Mouse (Mus musculus) hindbrain, postnatal 0 days (tissue): ENCODE results near the gene Ddt. TPM values are rescaled to one million over a fixed set of nuclear protein-coding genes. Genes with fewer than 3 reads are reported as not detected.

Experiments
- ATAC-seq: fragments of 200-750 bp; cut with Nextera tagmentation; 2 replicates; pipeline ENCODE4 v1.8.0; 2017; ENCODE audit warnings: mild to moderate bottlenecking, moderate TSS enrichment, moderate library complexity
- DNase-seq: peaks from one replicate; pipeline ENCODE4 v3.0.0-alpha.2; 2015; ENCODE audit warnings: low spot score
- H3K27ac ChIP-seq: fragments of 300-500 bp; sonication (generic); 2 replicates; pipeline ENCODE4 v1.5.1; 2014; ENCODE audit warnings: mild to moderate bottlenecking
- H3K27me3 ChIP-seq: fragments of 300-500 bp; sonication (generic); 2 replicates; pipeline ENCODE4 v1.6.1; 2014; ENCODE audit warnings: low read length, mixed read lengths; ENCODE audit not compliant: insufficient read depth
- H3K36me3 ChIP-seq: fragments of 300-500 bp; sonication (generic); 2 replicates; pipeline ENCODE4 v1.6.1; 2014; ENCODE audit warnings: low read length, mixed read lengths; ENCODE audit not compliant: insufficient read depth
- H3K4me1 ChIP-seq: fragments of 300-500 bp; sonication (generic); 2 replicates; pipeline ENCODE4 v1.6.1; 2014; ENCODE audit warnings: antibody characterized with exemption, low read length, mixed read lengths; ENCODE audit not compliant: insufficient read depth
- H3K4me2 ChIP-seq: fragments of 300-500 bp; sonication (generic); 2 replicates; pipeline ENCODE4 v1.6.1; 2014; ENCODE audit warnings: low read depth, mild to moderate bottlenecking, low read length, moderate library complexity, mixed read lengths
- H3K4me3 ChIP-seq: fragments of 300-500 bp; sonication (generic); 2 replicates; pipeline ENCODE4 v1.5.1; 2014; ENCODE audit warnings: low read length
- H3K9ac ChIP-seq: fragments of 300-500 bp; sonication (generic); replicated peaks from 2 replicates; pipeline ENCODE4 v1.6.1; 2014; ENCODE audit warnings: mild to moderate bottlenecking, low read length, moderate library complexity, mixed read lengths
- H3K9me3 ChIP-seq: fragments of 300-500 bp; sonication (generic); 2 replicates; pipeline ENCODE4 v1.6.1; 2016; ENCODE audit warnings: low read length, mixed read lengths
- CTCF ChIP-seq: IDR thresholded peaks from 2 replicates; pipeline ENCODE4 v1.5.1; 2016; ENCODE audit warnings: antibody characterized with exemption, control low read depth, low read depth
- WGBS: fragments of 180-500 bp; shearing (Covaris S2); extraction: QIAGEN DNeasy Blood & Tissue Kit; methylation state at CpG from one replicate; pipeline ENCODE4 v1.1.7; 2014; 5-methylcytosine and 5-hydroxymethylcytosine counted together
- polyA plus RNA-seq: library from polyadenylated mRNA; unstranded; fragments of >200 nt; fragmentation: Nextera tagmentation; extraction: Ambion mirVana; gene quantifications from 2 replicates; pipeline ENCODE4 v1.2.1, GENCODE M21; 2015
- total RNA-seq: library from RNA; depleted of rRNA; stranded (reverse); fragments of >200 nt; gene quantifications from 2 replicates; pipeline ENCODE4 v1.2.3, GENCODE M21; 2014

Gene Ddt
- total and polyA plus RNA-seq, 2 experiments from 2014 or later, result 63.6 to 115 TPM

DNA sequence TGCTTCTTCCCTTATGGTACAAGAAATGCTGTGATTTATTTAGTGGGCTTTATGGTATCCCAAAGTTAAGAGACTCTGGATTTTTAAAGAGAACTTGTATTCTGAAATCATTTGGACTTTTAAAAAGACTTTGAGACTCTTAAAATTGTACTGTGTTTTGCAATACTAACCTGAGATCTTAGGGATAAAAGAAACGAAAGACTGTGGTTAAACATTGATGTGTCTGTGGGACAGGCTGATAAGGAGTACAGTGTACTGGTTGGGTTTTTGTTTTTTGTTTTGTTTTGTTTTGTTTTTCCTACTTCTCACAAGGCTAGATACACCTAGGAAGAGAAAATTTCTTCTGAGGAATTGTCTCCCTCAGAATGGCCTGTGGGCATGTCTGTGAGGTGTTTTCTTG, 12.2 kb upstream of the Ddt start:
- no peak for TF ChIP-seq CTCF
- Histone ChIP-seq H3K27me3 (peaks cover 10% of the 10 kb centered on the region; the same call in 1 of the 2 replicates), H3K4me2 (no peak overlapping the region), H3K9ac (no peak overlapping the region), H3K36me3 (no peaks in the 10 kb centered on the region), H3K4me3 (no peak overlapping the region), H3K4me1 (peaks cover 8% of the 10 kb centered on the region; the same call in 1 of the 2 replicates), H3K9me3 (no peaks in the 10 kb centered on the region), H3K27ac (no peak overlapping the region)
- no peak for ATAC-seq
- no peak for DNase-seq
- WGBS, result 79% methylated on average over 1 of the region's 1 CpGs

DNA sequence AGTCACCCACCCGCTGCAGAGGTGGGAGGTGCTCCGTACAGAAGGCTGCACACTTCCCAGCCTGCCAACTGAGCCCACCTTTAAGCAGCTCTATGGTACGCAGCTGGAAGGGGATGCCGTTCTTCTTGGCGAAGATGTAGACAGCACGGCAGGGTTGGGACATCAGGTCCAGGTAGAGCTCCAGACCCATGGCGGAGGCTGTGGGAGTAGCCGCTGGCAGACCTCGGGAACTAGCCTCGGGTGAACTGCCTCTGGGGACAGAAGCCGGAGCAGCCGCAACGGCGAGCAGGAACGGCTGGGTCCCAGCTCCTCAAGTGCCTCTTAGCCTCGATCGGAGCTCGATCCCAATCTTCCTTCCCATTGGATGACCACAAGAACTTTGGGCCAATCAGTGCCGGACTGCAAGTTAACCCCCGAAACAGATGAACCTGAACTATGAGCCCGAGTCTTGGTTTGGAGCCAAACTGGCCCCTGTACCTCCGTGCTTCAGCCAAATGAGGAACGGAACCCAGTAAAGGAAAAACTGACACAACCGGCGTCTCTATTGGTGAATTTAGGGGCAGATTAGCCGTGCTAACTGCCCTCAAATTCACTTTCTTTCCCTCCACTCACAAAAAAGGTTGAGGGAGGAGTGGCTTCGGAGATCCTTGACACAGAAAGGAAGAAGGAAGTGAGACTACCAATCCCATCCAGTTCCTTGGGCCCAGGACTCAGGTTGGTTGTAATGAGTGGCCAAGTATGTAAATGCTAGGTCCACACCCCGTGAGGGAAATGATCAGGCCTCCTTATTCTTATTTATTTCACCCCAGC, 7.8 kb upstream of the Ddt start, which contains the start of the genes Gm20441 and Gstt3:
Gene Gm20441, minus strand, starts transcription at position 186 of the 810 bp plus-strand sequence.
Gene Gstt3, minus strand, starts transcription at position 646 of the 810 bp plus-strand sequence.
- ATAC-seq, result 0 out of 2 replicates have a peak, but pooled peaks have one; percentile 62
- under 1% methylated on average over 28 of the region's 28 CpGs for WGBS
- peak within 1 kb of the TSS; percentile 40 for H3K9ac ChIP-seq

DNA sequence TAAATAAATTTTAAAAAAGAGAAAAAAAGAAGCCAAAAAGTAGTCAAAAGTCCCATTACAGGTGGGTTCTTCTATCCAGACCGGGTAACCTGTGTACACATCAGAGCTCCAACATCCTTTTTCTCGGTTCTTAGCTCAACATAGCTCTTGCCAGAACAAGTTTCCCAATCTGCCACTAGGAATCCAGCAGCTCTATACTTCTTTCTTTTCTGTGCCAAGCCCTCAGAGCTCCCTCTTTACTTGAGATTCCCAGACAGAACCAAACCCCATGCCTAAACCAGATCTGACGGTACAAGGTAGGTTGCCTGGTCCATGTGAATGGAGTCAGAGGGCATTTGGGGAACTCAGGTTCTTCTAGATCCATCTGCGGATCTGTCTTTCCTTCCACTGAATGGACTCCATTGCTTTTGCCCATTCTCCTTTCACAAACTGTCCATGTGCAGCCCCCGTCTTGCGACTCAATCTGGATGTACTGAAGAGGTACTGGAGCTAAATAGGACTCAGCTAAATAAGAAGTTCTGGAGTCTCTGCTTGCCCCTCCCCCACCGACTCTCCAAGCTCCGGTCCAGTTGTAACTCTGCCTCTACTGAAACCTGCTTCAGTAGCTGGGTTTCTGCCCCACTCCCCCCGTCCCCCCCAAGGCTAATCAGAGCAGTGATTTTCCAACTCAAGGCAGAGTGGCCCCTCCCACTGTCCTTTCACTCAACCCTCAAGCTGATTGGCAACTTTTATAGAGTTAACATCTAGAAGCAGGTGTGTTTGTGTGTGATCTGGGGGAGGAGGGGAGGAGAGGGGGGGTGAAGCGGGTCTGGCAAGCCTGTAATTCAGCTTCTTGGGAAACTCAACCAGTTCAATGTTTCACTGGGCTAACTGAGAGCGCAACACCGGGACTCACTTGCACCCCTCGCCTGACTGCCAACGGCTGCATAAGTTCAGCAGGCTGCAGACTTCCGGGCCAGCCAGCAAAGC, 6.3 kb upstream of the Ddt start:
- WGBS, result 41% methylated on average over 15 of the region's 15 CpGs
- Histone ChIP-seq H3K9me3 (no peaks in the 10 kb centered on the region), H3K4me2 (no peak overlapping the region), H3K4me3 (no peak overlapping the region), H3K4me1 (peaks cover 8% of the 10 kb centered on the region; the same call in 1 of the 2 replicates), H3K9ac (no peak overlapping the region), H3K27ac (no peak overlapping the region), H3K27me3 (peaks cover 18% of the 10 kb centered on the region; the same call in 1 of the 2 replicates), H3K36me3 (no peaks in the 10 kb centered on the region)
- TF ChIP-seq CTCF, result no peak
- DNase-seq (no peak), ATAC-seq (no peak)

More for the DNA sequence above, 7.8 kb upstream of the Ddt start, which contains the start of the genes Gm20441 and Gstt3:
- Histone ChIP-seq H3K4me3 (peak within 1 kb of the TSS; percentile 41), H3K36me3 (no peaks in the 10 kb centered on the region), H3K27me3 (peaks cover 18% of the 10 kb centered on the region; the same call in 1 of the 2 replicates), H3K4me2 (peak within 1 kb of the TSS; percentile 90), H3K9me3 (no peaks in the 10 kb centered on the region), H3K4me1 (peaks cover 8% of the 10 kb centered on the region; the same call in 1 of the 2 replicates), H3K27ac (no peak within 1 kb of the TSS)
- no peak for TF ChIP-seq CTCF
- DNase-seq, result peak; percentile 42

DNA sequence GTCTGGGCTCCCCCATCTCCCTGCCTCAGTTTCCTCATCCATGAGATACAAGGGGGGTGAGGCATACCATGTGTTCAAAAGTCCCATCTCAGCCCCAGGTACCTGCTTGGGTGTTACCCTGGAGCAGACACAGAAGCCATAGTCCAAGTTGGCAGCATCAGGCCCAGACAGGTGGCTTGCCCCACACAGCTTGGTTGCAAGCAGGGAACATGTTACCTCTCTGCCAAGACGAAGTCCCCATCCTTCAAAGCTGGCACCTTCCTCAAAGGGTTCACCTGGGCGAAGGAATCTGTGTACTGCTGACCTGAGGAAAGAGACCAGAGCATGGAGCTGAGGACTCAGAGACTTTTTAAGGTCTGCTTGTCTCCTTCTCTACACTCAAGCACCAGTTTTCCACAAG, 4.7 kb upstream of the Ddt start:
- Histone ChIP-seq H3K9me3 (no peaks in the 10 kb centered on the region), H3K4me1 (peaks cover 9% of the 10 kb centered on the region; the same call in 1 of the 2 replicates), H3K4me3 (no peak overlapping the region), H3K4me2 (no peak overlapping the region), H3K36me3 (no peaks in the 10 kb centered on the region), H3K27ac (no peak overlapping the region), H3K9ac (no peak overlapping the region), H3K27me3 (peaks cover 18% of the 10 kb centered on the region; the same call in 1 of the 2 replicates)
- WGBS, result 79% methylated on average over 2 of the region's 2 CpGs
- no peak for DNase-seq
- ATAC-seq, result no peak
- TF ChIP-seq CTCF, result no peak

- no peaks in the 10 kb centered on the region for H3K36me3 ChIP-seq
- no peak for DNase-seq
- no peaks in the 10 kb centered on the region for H3K9me3 ChIP-seq
- H3K4me2 ChIP-seq, result no peak overlapping the region
- peaks cover 15% of the 10 kb centered on the region for H3K4me1 ChIP-seq
- ATAC-seq, result no peak
- H3K27me3 ChIP-seq, result peaks cover 12% of the 10 kb centered on the region; the same call in 1 of the 2 replicates
- no peak overlapping the region for H3K27ac ChIP-seq
- H3K9ac ChIP-seq, result no peak overlapping the region
- WGBS, result 89% methylated on average over 6 of the region's 6 CpGs
- no peak overlapping the region for H3K4me3 ChIP-seq
- TF ChIP-seq CTCF, result no peak
These were observed 3.3 kb upstream of the Ddt start for GRCm38 (mm10) chr10:75776562-75776961.

DNA sequence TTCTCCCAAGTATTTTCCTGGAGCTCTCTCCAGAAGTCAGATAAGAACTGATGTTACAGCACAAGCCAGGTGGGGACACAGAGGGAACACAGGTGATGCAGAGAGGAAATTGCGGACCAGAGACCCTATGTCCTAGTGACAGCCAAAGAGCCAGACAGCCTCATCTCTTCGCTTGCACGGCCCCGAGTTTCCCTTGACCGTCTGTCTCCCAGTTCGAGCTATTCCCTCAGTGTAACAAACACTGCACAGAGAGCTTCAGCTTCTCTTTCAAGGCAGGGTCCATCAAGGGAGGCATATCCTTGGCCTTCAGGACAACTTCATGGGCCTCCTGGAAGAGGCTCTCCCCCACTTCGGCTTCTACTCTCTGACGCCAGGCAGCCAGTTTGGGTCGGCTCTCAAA, 1.4 kb upstream of the Ddt start:
- no peak overlapping the region for H3K27ac ChIP-seq
- WGBS, result 95% methylated on average over 9 of the region's 9 CpGs
- H3K9ac ChIP-seq, result no peak overlapping the region
- H3K36me3 ChIP-seq, result no peaks in the 10 kb centered on the region
- no peak for TF ChIP-seq CTCF
- H3K27me3 ChIP-seq, result peaks cover 2% of the 10 kb centered on the region; the same call in 1 of the 2 replicates
- DNase-seq, result no peak
- H3K4me2 ChIP-seq, result no peak overlapping the region
- H3K4me1 ChIP-seq, result peaks cover 7% of the 10 kb centered on the region
- ATAC-seq, result no peak
- H3K4me3 ChIP-seq, result no peak overlapping the region
- H3K9me3 ChIP-seq, result no peaks in the 10 kb centered on the region
